Mouse (Mus musculus): ENCODE data around the gene Vmn1r47.
"Not testable (repeated sequence)": the region's sequence is repeated elsewhere in the genome, so short reads cannot be mapped to it uniquely, and the experiment has no call there.

Gene Vmn1r47

GRCm38 (mm10) chr6:90015847-90016246, at the start of gene Vmn1r47:
Gene Vmn1r47, plus strand, starts transcription at chr6:90016147.
- DNase-seq (ENCODE audit: low read depth in 1 of 2, low spot score in 2 of 2), result not testable (repeated sequence)

GRCm38 (mm10) chr6:89966341-89966740, 49.6 kb upstream of the Vmn1r47 start:
- no peak for DNase-seq (ENCODE audit: low read depth in 1 of 2, low spot score in 2 of 2)

DNA sequence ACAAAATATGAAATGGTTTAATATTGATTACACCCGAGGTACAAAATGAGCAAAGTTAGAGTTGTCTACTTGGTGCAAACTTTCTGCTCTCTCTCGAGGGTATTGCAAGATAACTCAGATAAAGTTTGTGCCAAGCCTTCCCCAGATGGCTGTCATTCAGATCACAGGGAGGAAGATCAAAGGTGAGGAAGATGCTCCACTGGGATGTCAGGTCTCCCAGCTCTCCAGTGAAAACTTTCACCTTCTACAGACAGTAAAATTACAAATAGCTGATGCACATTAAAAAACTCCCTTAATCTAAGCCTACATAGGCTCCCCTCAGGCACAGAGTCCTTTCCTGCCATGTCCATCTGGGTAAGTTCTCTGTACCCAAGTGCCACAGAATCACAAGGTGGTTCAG, 46.9 kb upstream of the Vmn1r47 start, which contains the start of gene Vmn1r46:
Vmn1r46 (plus strand) TSS at position 301 of the 400 bp plus-strand sequence.
- no peak for DNase-seq (ENCODE audit: low read depth in 1 of 2, low spot score in 2 of 2)

GRCm38 (mm10) chr6:89985989-89986388, 30.0 kb upstream of the Vmn1r47 start:
- DNase-seq (ENCODE audit: low read depth in 1 of 2, low spot score in 2 of 2), result no peak

- not testable (repeated sequence) for DNase-seq (ENCODE audit: low read depth in 1 of 2, low spot score in 2 of 2)
Observed at GRCm38 (mm10) chr6:90036741-90037140, 20.8 kb downstream of the Vmn1r47 start, which contains the start of gene Vmn1r48. Gene Vmn1r48, minus strand, starts transcription at chr6:90036841.

Data from monocyte, adult 2 months (primary cell).